Mouse (Mus musculus) hindbrain, embryonic 14.5 days (tissue): ENCODE measurements around the gene Syne3. TPM values are rescaled to one million over a fixed set of nuclear protein-coding genes. Genes with fewer than 3 reads are reported as not detected.

Source experiments
- ATAC-seq: fragments of 200-750 bp; cut with Nextera tagmentation; 2 replicates; pipeline ENCODE4 v1.8.0; 2017; ENCODE audit warnings: moderate number of reproducible peaks, mild to moderate bottlenecking, moderate TSS enrichment, moderate library complexity; ENCODE audit not compliant: low FRiP score
- DNase-seq: peaks from one replicate; pipeline ENCODE4 v3.0.0-alpha.2; 2015; ENCODE audit warnings: low spot score
- H3K27ac ChIP-seq: fragments of 300-500 bp; sonication (generic); 2 replicates; pipeline ENCODE4 v1.5.1; 2014; ENCODE audit warnings: mild to moderate bottlenecking, moderate library complexity
- H3K27me3 ChIP-seq: fragments of 300-500 bp; sonication (generic); 2 replicates; pipeline ENCODE4 v1.6.1; 2014; ENCODE audit warnings: mild to moderate bottlenecking, low read length, mixed read lengths; ENCODE audit not compliant: control insufficient read depth, insufficient read depth
- H3K36me3 ChIP-seq: fragments of 300-500 bp; sonication (generic); replicated peaks from 2 replicates; pipeline ENCODE4 v1.6.1; 2014; ENCODE audit not compliant: control insufficient read depth, insufficient read depth
- H3K4me1 ChIP-seq: fragments of 300-500 bp; sonication (generic); replicated peaks from 2 replicates; pipeline ENCODE4 v1.6.1; 2014; ENCODE audit warnings: antibody characterized with exemption, low read length, mixed read lengths; ENCODE audit not compliant: control insufficient read depth, insufficient read depth
- H3K4me2 ChIP-seq: fragments of 300-500 bp; sonication (generic); replicated peaks from 2 replicates; pipeline ENCODE4 v1.6.1; 2014; ENCODE audit warnings: mild to moderate bottlenecking, moderate library complexity
- H3K4me3 ChIP-seq: fragments of 300-500 bp; sonication (generic); replicated peaks from 2 replicates; pipeline ENCODE4 v1.5.1; 2014; ENCODE audit warnings: mild to moderate bottlenecking, low read length
- H3K9ac ChIP-seq: fragments of 300-500 bp; sonication (generic); 2 replicates; pipeline ENCODE4 v1.6.1; 2014
- H3K9me3 ChIP-seq: fragments of 300-500 bp; sonication (generic); 2 replicates; pipeline ENCODE4 v1.6.1; 2016; ENCODE audit warnings: low read length; ENCODE audit not compliant: control insufficient read depth
- WGBS: fragments of 180-500 bp; shearing (Covaris S2); extraction: QIAGEN DNeasy Blood & Tissue Kit; methylation state at CpG from one replicate; pipeline ENCODE4 v1.1.7; 2014; 5-methylcytosine and 5-hydroxymethylcytosine counted together
- polyA plus RNA-seq: library from polyadenylated mRNA; unstranded; fragments of >200 nt; fragmentation: Nextera tagmentation; extraction: Ambion mirVana; gene quantifications from 2 replicates; pipeline ENCODE4 v1.2.1, GENCODE M21; 2014

Gene Syne3
- polyA plus RNA-seq, 1 experiment from 2014 or later: 0.35 TPM

- Histone ChIP-seq H3K27ac (no peak overlapping the region), H3K4me2 (no peak overlapping the region), H3K4me1 (no peaks in the 10 kb centered on the region), H3K27me3 (no peaks in the 10 kb centered on the region), H3K9me3 (no peaks in the 10 kb centered on the region), H3K36me3 (no peaks in the 10 kb centered on the region), H3K4me3 (no peak overlapping the region), H3K9ac (no peak overlapping the region)
- ATAC-seq (no peak), DNase-seq (no peak)
- WGBS: 87% methylated on average over 9 of the region's 9 CpGs
Observed at GRCm38 (mm10) chr12:104996012-104996728, 13.4 kb downstream of the Syne3 start.

- H3K9ac ChIP-seq: no peak overlapping the region
- no peak overlapping the region for H3K4me3 ChIP-seq
- ATAC-seq: no peak
- DNase-seq: no peak
- WGBS: 92% methylated on average over 12 of the region's 12 CpGs
- H3K36me3 ChIP-seq: no peaks in the 10 kb centered on the region
- H3K27me3 ChIP-seq: no peaks in the 10 kb centered on the region
- no peaks in the 10 kb centered on the region for H3K9me3 ChIP-seq
- H3K4me1 ChIP-seq: no peaks in the 10 kb centered on the region
- no peak overlapping the region for H3K27ac ChIP-seq
- H3K4me2 ChIP-seq: no peak overlapping the region
Observed at GRCm38 (mm10) chr12:104995259-104995876, 14.2 kb downstream of the Syne3 start.

- no peak for DNase-seq
- WGBS: 78% methylated on average over 8 of the region's 8 CpGs
- Histone ChIP-seq H3K4me1 (no peaks in the 10 kb centered on the region), H3K9ac (no peak overlapping the region), H3K9me3 (no peaks in the 10 kb centered on the region), H3K4me2 (no peak overlapping the region), H3K27me3 (no peaks in the 10 kb centered on the region), H3K4me3 (no peak overlapping the region), H3K36me3 (no peaks in the 10 kb centered on the region), H3K27ac (no peak overlapping the region)
- no peak for ATAC-seq
Observed at GRCm38 (mm10) chr12:104992838-104993237, 16.8 kb downstream of the Syne3 start.

- Histone ChIP-seq H3K9ac (no peak overlapping the region), H3K4me3 (no peak overlapping the region), H3K9me3 (no peaks in the 10 kb centered on the region), H3K4me1 (no peaks in the 10 kb centered on the region), H3K27me3 (no peaks in the 10 kb centered on the region), H3K27ac (no peak overlapping the region), H3K4me2 (no peak overlapping the region), H3K36me3 (no peaks in the 10 kb centered on the region)
- DNase-seq (no peak), ATAC-seq (no peak)
- WGBS: 87% methylated on average over 10 of the region's 10 CpGs
Observed at GRCm38 (mm10) chr12:104992123-104992741, 17.4 kb downstream of the Syne3 start.

GRCm38 (mm10) chr12:104990741-104991454, 18.7 kb downstream of the Syne3 start:
- 88% methylated on average over 13 of the region's 13 CpGs for WGBS
- Histone ChIP-seq H3K4me3 (no peak overlapping the region), H3K4me2 (no peak overlapping the region), H3K27me3 (no peaks in the 10 kb centered on the region), H3K27ac (no peak overlapping the region), H3K4me1 (no peaks in the 10 kb centered on the region), H3K9ac (no peak overlapping the region), H3K9me3 (no peaks in the 10 kb centered on the region), H3K36me3 (no peaks in the 10 kb centered on the region)
- DNase-seq (no peak), ATAC-seq (no peak)

- H3K27me3 ChIP-seq: no peaks in the 10 kb centered on the region
- 27% methylated on average over 7 of the region's 7 CpGs for WGBS
- H3K9ac ChIP-seq: no peak overlapping the region
- no peak for DNase-seq
- no peaks in the 10 kb centered on the region for H3K4me1 ChIP-seq
- H3K27ac ChIP-seq: no peak overlapping the region
- H3K4me2 ChIP-seq: no peak overlapping the region
- H3K36me3 ChIP-seq: no peaks in the 10 kb centered on the region
- no peaks in the 10 kb centered on the region for H3K9me3 ChIP-seq
- ATAC-seq: no peak
- no peak overlapping the region for H3K4me3 ChIP-seq
Observed at GRCm38 (mm10) chr12:104987936-104988335, 21.7 kb downstream of the Syne3 start.

GRCm38 (mm10) chr12:104986781-104987180, 22.8 kb downstream of the Syne3 start:
- H3K27ac ChIP-seq: no peak overlapping the region
- WGBS: 92% methylated on average over 9 of the region's 9 CpGs
- no peak for ATAC-seq

GRCm38 (mm10) chr12:104986001-104986400, 23.6 kb downstream of the Syne3 start:
- H3K4me2 ChIP-seq: no peak overlapping the region
- ATAC-seq: no peak
- H3K4me1 ChIP-seq: no peaks in the 10 kb centered on the region
- no peak overlapping the region for H3K27ac ChIP-seq
- no peaks in the 10 kb centered on the region for H3K9me3 ChIP-seq
- H3K9ac ChIP-seq: no peak overlapping the region
- H3K4me3 ChIP-seq: no peak overlapping the region
- no peak for DNase-seq
- no peaks in the 10 kb centered on the region for H3K27me3 ChIP-seq
- no peaks in the 10 kb centered on the region for H3K36me3 ChIP-seq
- 90% methylated on average over 2 of the region's 2 CpGs for WGBS

More at GRCm38 (mm10) chr12:104986781-104987180, 22.8 kb downstream of the Syne3 start:
- H3K4me3 ChIP-seq: no peak overlapping the region
- DNase-seq: no peak
- no peak overlapping the region for H3K4me2 ChIP-seq
- H3K9me3 ChIP-seq: no peaks in the 10 kb centered on the region
- no peaks in the 10 kb centered on the region for H3K36me3 ChIP-seq
- no peaks in the 10 kb centered on the region for H3K4me1 ChIP-seq
- H3K27me3 ChIP-seq: no peaks in the 10 kb centered on the region
- no peak overlapping the region for H3K9ac ChIP-seq

- Histone ChIP-seq H3K4me3 (no peak overlapping the region), H3K9me3 (no peaks in the 10 kb centered on the region), H3K27me3 (no peaks in the 10 kb centered on the region), H3K36me3 (no peaks in the 10 kb centered on the region), H3K27ac (no peak overlapping the region), H3K9ac (no peak overlapping the region), H3K4me1 (no peaks in the 10 kb centered on the region), H3K4me2 (no peak overlapping the region)
- 72% methylated on average over 5 of the region's 5 CpGs for WGBS
- ATAC-seq (no peak), DNase-seq (no peak)
Observed at GRCm38 (mm10) chr12:104985088-104985487, 24.5 kb downstream of the Syne3 start.
